25 mouse cellular contexts compared by ENCODE assay signal in the genomic region with DNA sequence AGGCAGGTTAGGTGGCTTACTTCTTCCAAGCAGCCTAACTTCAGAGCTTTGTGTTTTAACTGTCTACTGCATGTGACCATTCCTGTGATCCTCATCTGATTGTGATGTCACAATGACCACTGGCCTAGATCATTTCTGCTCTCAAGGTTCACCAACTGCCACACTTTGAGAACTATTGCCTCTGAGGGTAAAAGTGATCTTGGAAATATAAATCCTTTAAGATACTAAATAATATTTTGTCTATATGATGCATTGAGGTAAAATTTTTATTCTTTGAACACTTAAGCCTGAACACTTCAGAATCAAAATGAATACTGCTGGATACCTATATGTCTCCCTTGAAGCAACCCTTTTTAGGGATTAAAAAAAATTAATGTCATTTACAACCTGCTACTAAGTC. TPM values are rescaled to one million over a fixed set of nuclear protein-coding genes. Genes with fewer than 3 reads are reported as not detected.
"Had no signal": no experiment of that assay in that cellular context is flagged by ENCODE, and none has a peak within 500 bp of the region (broad histone marks: within the 10 kb centered on the region; RNA-seq: fewer than 3 reads in every experiment).

A gene (minus strand): TSS at position 101 of the 400 bp plus-strand sequence.

- H3K9ac ChIP-seq: neural tube, embryonic 12.5 days; neural tube, embryonic 13.5 days; neural tube, embryonic 15.5 days; stomach, embryonic 15.5 days had no signal

- H3K27me3 ChIP-seq: neural tube, embryonic 12.5 days; neural tube, embryonic 13.5 days; neural tube, embryonic 15.5 days; stomach, embryonic 15.5 days had no signal

- H3K36me3 ChIP-seq: neural tube, embryonic 12.5 days; neural tube, embryonic 13.5 days; neural tube, embryonic 15.5 days; stomach, embryonic 15.5 days had no signal

- H3K4me3 ChIP-seq: neural tube, embryonic 12.5 days; neural tube, embryonic 13.5 days; neural tube, embryonic 15.5 days; stomach, embryonic 15.5 days had no signal

- H3K27ac ChIP-seq: neural tube, embryonic 12.5 days; neural tube, embryonic 13.5 days; neural tube, embryonic 15.5 days; stomach, embryonic 15.5 days; stomach, postnatal 0 days had no signal

- DNase-seq: retina, postnatal 1 day; right cerebral cortex, postnatal 14 days; right cerebral cortex, postnatal 25 days; right cerebral cortex, postnatal 4 days; spleen, adult 18-20 months; thymus, adult 18-20 months; thymus, adult 2 months; thymus, postnatal 14 days; thymus, postnatal 25 days; thymus, postnatal 36 days; thymus, postnatal 4 days had no signal

- H3K9me3 ChIP-seq: neural tube, embryonic 12.5 days; neural tube, embryonic 13.5 days; neural tube, embryonic 15.5 days; stomach, embryonic 15.5 days had no signal

- H3K4me2 ChIP-seq: neural tube, embryonic 12.5 days; neural tube, embryonic 13.5 days; neural tube, embryonic 15.5 days; stomach, embryonic 15.5 days had no signal

- H3K4me1 ChIP-seq: neural tube, embryonic 12.5 days; neural tube, embryonic 15.5 days; stomach, embryonic 15.5 days had no signal

RNA-seq across cellular contexts. Expression of the gene that starts here (rescaled TPM):
- total RNA-seq: neutrophil, adult 5-6 weeks had no signal
- polyA plus RNA-seq: neural tube, embryonic 11.5 days; neural tube, embryonic 12.5 days; neural tube, embryonic 13.5 days; neural tube, embryonic 14.5 days; neural tube, embryonic 15.5 days; small intestine, adult 2 months; spleen, adult 2 months; stomach, embryonic 14.5 days; stomach, embryonic 15.5 days; stomach, embryonic 16.5 days; stomach, postnatal 0 days; thymus, adult 2 months; thymus, postnatal 0 days; urinary bladder, adult 2 months had no signal
